Mouse (Mus musculus) macrophage (primary cell): ENCODE data around the gene Rrp1b. TPM values are rescaled to one million over a fixed set of nuclear protein-coding genes. Genes with fewer than 3 reads are reported as not detected.
"Not testable (repeated sequence)": the region's sequence is repeated elsewhere in the genome, so short reads cannot be mapped to it uniquely, and the experiment has no call there.

Source experiments
- H3K27ac ChIP-seq: fragments of 350-480 bp; formaldehyde crosslinking; 2 replicates; pipeline ENCODE4 v1.9.0; 2021
- H3K36me3 ChIP-seq: fragments of 350-480 bp; formaldehyde crosslinking; 2 replicates; pipeline ENCODE4 v1.9.0; 2021; ENCODE audit errors: inconsistent target
- H3K4me3 ChIP-seq: fragments of 350-480 bp; formaldehyde crosslinking; 2 replicates; pipeline ENCODE4 v1.9.0; 2021; ENCODE audit errors: inconsistent target
- H3K79me2 ChIP-seq: fragments of 350-480 bp; formaldehyde crosslinking; 2 replicates; pipeline ENCODE4 v1.9.0; 2021; ENCODE audit errors: inconsistent target
- WGBS: methylation state at CpG from one replicate; pipeline ENCODE4 v1.1.7; 2026; ENCODE audit warnings: inconsistent platforms; ENCODE audit not compliant: missing documents; 5-methylcytosine and 5-hydroxymethylcytosine counted together
- polyA plus RNA-seq: library from polyadenylated mRNA; stranded (reverse); fragments of 250-400 nt; gene quantifications from 3 replicates; pipeline ENCODE4 v1.2.4, GENCODE M21; 2018; ENCODE audit warnings: inconsistent platforms

Rrp1b gene
- polyA plus RNA-seq, 1 experiment from 2014 or later, result 7.3 TPM

- no peak overlapping the region for H3K27ac ChIP-seq
- WGBS, result 30% methylated on average over 1 of the region's 1 CpGs
- no peaks in the 10 kb centered on the region for H3K79me2 ChIP-seq
- H3K36me3 ChIP-seq, result no peaks in the 10 kb centered on the region
- H3K4me3 ChIP-seq, result peak overlapping the region; percentile 23; the same call in 1 of the 2 replicates
These were observed 55.1 kb downstream of the Rrp1b start for GRCm38 (mm10) chr17:32091032-32091363.

DNA sequence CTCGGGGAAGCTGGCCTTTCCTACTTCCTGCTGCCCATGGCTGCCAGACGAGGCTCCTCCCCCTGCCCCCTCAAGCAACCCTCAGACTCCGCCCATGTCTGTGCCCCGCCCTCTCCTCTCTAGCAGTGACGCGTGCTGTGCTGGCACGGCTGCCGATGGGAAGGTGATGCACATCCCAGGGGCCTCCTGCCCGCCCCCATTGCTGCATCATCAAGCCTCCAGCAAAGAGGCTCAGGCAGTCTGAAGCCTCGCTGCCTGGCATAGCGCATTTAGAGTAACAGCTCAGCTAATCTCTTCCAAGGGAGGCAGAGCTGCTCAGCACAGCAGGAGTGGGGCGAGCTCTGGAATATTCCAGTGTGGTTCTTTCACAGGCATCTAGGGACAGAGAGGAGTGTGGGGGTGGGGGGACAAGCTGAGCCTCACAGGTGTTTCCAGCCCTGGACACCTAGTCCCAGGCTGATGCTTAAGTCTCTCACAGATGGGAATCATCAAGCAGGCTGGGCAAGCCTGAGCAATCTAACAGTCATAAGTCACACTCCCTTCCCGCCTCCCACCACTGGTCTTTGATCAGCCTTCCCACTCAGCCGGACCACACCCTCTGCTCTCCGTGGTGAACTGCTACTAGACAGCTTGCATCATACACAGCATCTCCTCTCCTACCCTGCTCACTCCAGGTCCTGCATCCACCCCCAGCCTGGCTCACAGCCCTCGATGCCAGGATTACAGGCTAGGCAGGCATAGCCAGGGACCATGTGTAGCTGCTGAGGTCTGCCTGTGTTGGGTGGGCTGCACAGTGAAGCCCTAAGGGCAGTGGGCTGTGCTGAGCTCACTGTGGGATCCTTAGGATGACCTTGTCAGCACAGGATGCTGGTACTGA, 55.7 kb downstream of the Rrp1b start:
- not testable (repeated sequence) for H3K27ac ChIP-seq, H3K79me2 ChIP-seq, H3K36me3 ChIP-seq
- 13% methylated on average over 10 of the region's 16 CpGs for WGBS
- peak overlapping the region; percentile 23; the same call in 1 of the 2 replicates for H3K4me3 ChIP-seq

GRCm38 (mm10) chr17:32092241-32092619, 56.3 kb downstream of the Rrp1b start:
- Histone ChIP-seq H3K79me2 (no peaks in the 10 kb centered on the region), H3K4me3 (no peak overlapping the region), H3K36me3 (no peaks in the 10 kb centered on the region), H3K27ac (no peak overlapping the region)
- 75% methylated on average over 1 of the region's 1 CpGs for WGBS

DNA sequence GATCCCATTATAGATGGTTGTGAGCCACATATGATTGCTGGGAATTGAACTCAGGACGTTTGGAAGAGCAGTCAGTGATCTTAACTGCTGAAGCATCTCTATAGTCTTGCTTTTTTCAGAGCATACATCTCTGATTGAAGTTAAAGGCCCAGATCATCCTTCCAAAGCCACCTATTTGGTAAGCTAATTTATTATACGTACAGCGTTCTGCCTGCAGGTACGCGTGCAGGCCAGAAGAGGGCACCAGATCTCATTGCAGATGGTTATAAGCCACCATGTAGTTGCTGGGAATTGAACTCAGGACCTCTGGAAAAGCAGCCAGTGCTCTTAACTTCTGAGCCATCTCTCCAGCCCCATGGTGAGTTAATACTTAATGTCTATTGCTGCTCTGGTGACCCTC, 57.0 kb downstream of the Rrp1b start:
- no peaks in the 10 kb centered on the region for H3K79me2 ChIP-seq
- no peaks in the 10 kb centered on the region for H3K36me3 ChIP-seq
- 76% methylated on average over 5 of the region's 5 CpGs for WGBS
- H3K4me3 ChIP-seq, result no peak overlapping the region
- H3K27ac ChIP-seq, result no peak overlapping the region

DNA sequence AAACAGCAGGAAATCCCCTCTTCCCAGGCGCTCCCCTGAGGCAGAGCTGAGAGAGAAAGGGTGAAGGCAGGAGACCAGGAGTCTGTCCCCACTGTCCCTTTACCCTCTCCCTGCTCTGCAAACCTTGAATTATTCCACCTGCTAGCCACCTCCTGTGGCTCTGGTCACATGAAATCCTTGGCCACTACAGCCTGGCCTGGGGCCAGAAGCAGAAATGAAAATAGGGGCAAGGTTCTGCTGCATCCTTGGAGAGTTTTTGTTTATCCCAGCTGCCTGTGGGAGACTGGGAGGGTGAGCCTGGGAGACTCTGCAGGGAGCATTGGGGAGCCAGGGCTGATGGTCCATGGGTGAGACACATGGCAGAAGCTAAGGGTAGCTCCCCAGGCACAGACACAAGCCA, 61.8 kb downstream of the Rrp1b start:
- H3K4me3 ChIP-seq, result no peak overlapping the region
- H3K79me2 ChIP-seq, result no peaks in the 10 kb centered on the region
- H3K36me3 ChIP-seq, result no peaks in the 10 kb centered on the region
- no peak overlapping the region for H3K27ac ChIP-seq
- 90% methylated on average over 1 of the region's 1 CpGs for WGBS

GRCm38 (mm10) chr17:32098905-32099304, 63.0 kb downstream of the Rrp1b start:
- 100% methylated on average over 1 of the region's 6 CpGs for WGBS
- H3K4me3 ChIP-seq, H3K27ac ChIP-seq, H3K79me2 ChIP-seq, H3K36me3 ChIP-seq: not testable (repeated sequence)

DNA sequence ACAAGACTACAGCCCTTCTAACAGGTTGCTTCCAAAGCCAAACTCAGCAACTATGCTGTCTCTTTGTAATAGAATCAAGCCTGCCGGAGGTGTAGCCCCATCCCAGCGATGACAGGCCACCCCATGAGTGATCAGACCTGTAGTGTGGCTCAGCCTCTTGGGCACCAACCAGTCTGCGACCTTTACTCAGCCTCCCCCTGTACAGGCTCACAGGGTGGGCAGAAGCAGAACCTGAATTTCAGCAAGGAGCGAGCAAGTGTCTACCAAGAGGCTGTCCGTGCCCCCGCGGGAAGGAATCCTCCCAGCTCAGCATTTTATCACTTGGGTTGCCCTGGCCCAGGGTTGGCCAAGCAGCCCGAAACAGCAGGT, 63.7 kb downstream of the Rrp1b start:
- Histone ChIP-seq H3K27ac (no peak overlapping the region), H3K4me3 (no peak overlapping the region)
- WGBS, result 67% methylated on average over 8 of the region's 8 CpGs

GRCm38 (mm10) chr17:32099943-32100586, 64.2 kb downstream of the Rrp1b start:
- Histone ChIP-seq H3K36me3 (no peaks in the 10 kb centered on the region), H3K27ac (no peak overlapping the region), H3K4me3 (no peak overlapping the region), H3K79me2 (no peaks in the 10 kb centered on the region)
- WGBS, result 8% methylated on average over 44 of the region's 44 CpGs

More for the DNA sequence above, 63.7 kb downstream of the Rrp1b start:
- Histone ChIP-seq H3K36me3 (no peaks in the 10 kb centered on the region), H3K79me2 (no peaks in the 10 kb centered on the region)

- H3K4me3 ChIP-seq, result no peak overlapping the region
- H3K79me2 ChIP-seq, result no peaks in the 10 kb centered on the region
- 67% methylated on average over 4 of the region's 4 CpGs for WGBS
These were observed 67.2 kb downstream of the Rrp1b start for GRCm38 (mm10) chr17:32103054-32103453.

GRCm38 (mm10) chr17:32106358-32106757, 70.5 kb downstream of the Rrp1b start:
- 88% methylated on average over 2 of the region's 2 CpGs for WGBS
- Histone ChIP-seq H3K79me2 (no peaks in the 10 kb centered on the region), H3K36me3 (no peaks in the 10 kb centered on the region), H3K27ac (no peak overlapping the region), H3K4me3 (no peak overlapping the region)

More at GRCm38 (mm10) chr17:32103054-32103453, 67.2 kb downstream of the Rrp1b start:
- Histone ChIP-seq H3K27ac (no peak overlapping the region), H3K36me3 (no peaks in the 10 kb centered on the region)

GRCm38 (mm10) chr17:32107877-32108276, 72.0 kb downstream of the Rrp1b start:
- no peaks in the 10 kb centered on the region for H3K36me3 ChIP-seq
- no peaks in the 10 kb centered on the region for H3K79me2 ChIP-seq
- H3K27ac ChIP-seq, result no peak overlapping the region
- WGBS, result 48% methylated on average over 5 of the region's 5 CpGs
- H3K4me3 ChIP-seq, result no peak overlapping the region

- WGBS, result 54% methylated on average over 5 of the region's 5 CpGs
- not testable (repeated sequence) for H3K27ac ChIP-seq
These were observed 72.6 kb downstream of the Rrp1b start for GRCm38 (mm10) chr17:32108320-32109011.

DNA sequence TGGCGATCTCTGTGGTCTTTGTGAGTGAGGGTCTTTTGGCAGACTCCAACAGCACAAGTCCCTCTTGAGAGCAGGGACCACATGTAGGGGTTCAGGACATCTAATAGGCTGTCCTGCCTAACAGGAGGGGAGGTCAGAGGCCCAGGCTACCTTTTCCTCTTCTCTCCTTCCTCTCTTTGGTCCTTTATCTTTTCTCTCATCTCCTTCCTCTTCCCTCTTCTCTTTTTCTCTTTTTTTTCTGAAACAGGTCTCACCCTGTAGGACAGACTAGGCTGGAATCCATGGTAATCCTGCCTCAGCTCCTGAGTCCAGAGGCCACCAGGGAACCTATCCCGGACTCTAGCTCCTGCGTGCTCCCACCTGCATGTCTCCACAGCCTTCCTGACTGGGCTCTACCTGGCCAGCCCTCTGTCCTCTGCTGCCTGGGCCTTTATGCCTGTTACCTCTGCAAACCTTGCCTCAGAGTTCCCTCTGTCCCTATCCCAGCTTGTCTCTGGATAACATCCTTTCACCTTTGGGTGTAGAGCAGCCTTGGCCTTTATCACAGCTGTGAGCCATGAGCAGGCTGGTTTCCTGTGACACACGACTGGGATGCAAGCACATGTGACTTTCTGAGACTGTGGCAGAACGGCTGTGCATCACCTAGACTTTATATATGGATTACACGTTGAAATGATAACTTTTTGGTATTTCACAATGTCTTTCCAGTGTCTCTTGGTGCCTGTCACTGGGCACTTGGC, 73.5 kb downstream of the Rrp1b start:
- Histone ChIP-seq H3K36me3 (no peaks in the 10 kb centered on the region), H3K27ac (no peak overlapping the region), H3K4me3 (no peak overlapping the region), H3K79me2 (no peaks in the 10 kb centered on the region)
- 66% methylated on average over 6 of the region's 6 CpGs for WGBS

More at GRCm38 (mm10) chr17:32108320-32109011, 72.6 kb downstream of the Rrp1b start:
- H3K36me3 ChIP-seq, H3K4me3 ChIP-seq, H3K79me2 ChIP-seq: not testable (repeated sequence)

DNA sequence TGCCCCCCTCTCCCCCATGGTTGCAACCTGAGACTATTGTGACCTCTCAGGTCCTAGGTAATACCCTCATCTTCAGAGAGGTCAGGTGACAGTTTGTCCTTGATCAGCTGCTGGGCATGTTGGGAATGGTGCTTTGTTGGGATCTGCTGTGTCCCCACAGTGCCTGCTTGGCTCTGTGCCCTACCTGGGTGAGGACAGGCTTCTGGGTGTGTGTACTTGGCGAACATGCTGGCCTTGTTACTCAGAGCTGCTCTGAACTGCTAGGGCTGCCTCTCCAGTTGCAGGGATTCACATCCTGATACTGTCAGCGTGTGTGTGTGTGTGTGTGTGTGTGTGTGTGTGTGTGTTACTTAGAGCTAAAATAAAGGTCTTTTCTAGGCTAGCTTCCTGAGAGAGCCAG, 74.5 kb downstream of the Rrp1b start:
- no peak overlapping the region for H3K4me3 ChIP-seq
- H3K27ac ChIP-seq, result no peak overlapping the region
- H3K36me3 ChIP-seq, result no peaks in the 10 kb centered on the region
- no peaks in the 10 kb centered on the region for H3K79me2 ChIP-seq
- WGBS, result 75% methylated on average over 2 of the region's 2 CpGs
